Mouse (Mus musculus) midbrain, embryonic 12.5 days (tissue): ENCODE results near the gene Lsr. TPM values are rescaled to one million over a fixed set of nuclear protein-coding genes. Genes with fewer than 3 reads are reported as not detected.

ENCODE experiments used
- ATAC-seq: fragments of 200-750 bp; cut with Nextera tagmentation; 2 replicates; pipeline ENCODE4 v1.8.0; 2017; ENCODE audit warnings: low read depth, moderate TSS enrichment, moderate library complexity; ENCODE audit not compliant: low FRiP score
- H3K27ac ChIP-seq: fragments of 300-500 bp; sonication (generic); replicated peaks from 2 replicates; pipeline ENCODE4 v1.5.1; 2016; ENCODE audit warnings: mild to moderate bottlenecking
- H3K27me3 ChIP-seq: fragments of 300-500 bp; sonication (generic); 2 replicates; pipeline ENCODE4 v1.6.1; 2016; ENCODE audit warnings: mild to moderate bottlenecking
- H3K36me3 ChIP-seq: fragments of 300-500 bp; sonication (generic); 2 replicates; pipeline ENCODE4 v1.6.1; 2016
- H3K4me1 ChIP-seq: fragments of 300-500 bp; sonication (generic); 2 replicates; pipeline ENCODE4 v1.6.1; 2016
- H3K4me2 ChIP-seq: fragments of 300-500 bp; sonication (generic); replicated peaks from 2 replicates; pipeline ENCODE4 v1.6.1; 2016; ENCODE audit warnings: mild to moderate bottlenecking, moderate library complexity
- H3K4me3 ChIP-seq: fragments of 300-500 bp; sonication (generic); 2 replicates; pipeline ENCODE4 v1.5.1; 2016; ENCODE audit warnings: mild to moderate bottlenecking
- H3K9ac ChIP-seq: fragments of 300-500 bp; sonication (generic); replicated peaks from 2 replicates; pipeline ENCODE4 v1.6.1; 2016; ENCODE audit warnings: mild to moderate bottlenecking, moderate library complexity
- H3K9me3 ChIP-seq: fragments of 300-500 bp; sonication (generic); 2 replicates; pipeline ENCODE4 v1.6.1; 2016; ENCODE audit warnings: mild to moderate bottlenecking
- WGBS: fragments of 180-500 bp; shearing (Covaris S2); methylation state at CpG from one replicate; pipeline ENCODE4 v1.1.7; 2016; 5-methylcytosine and 5-hydroxymethylcytosine counted together
- polyA plus RNA-seq: library from polyadenylated mRNA; unstranded; fragments of >200 nt; fragmentation: Nextera tagmentation; extraction: Ambion mirVana; gene quantifications from 2 replicates; pipeline ENCODE4 v1.2.1, GENCODE M21; 2016

Gene Lsr
- polyA plus RNA-seq: 16.1 and 17.5 TPM in 2 replicates

DNA sequence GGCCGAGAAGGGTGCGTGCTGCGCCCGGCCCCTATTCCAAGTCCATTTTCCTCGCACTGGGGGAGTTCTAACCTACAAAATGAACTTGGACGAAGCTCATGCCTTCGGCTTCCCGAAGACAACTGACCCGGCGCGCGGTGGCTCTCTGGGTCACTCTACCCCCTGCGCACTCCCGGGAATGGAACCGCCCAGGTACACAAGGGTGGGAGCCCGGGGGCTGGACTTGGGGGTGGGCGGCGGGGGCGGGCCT lies at the start of gene Lsr:
Lsr (minus strand) TSS at position 214 of the 250 bp plus-strand sequence.
- peak within 1 kb of the TSS; percentile 40 for H3K4me3 ChIP-seq
- H3K27ac ChIP-seq: no peak within 1 kb of the TSS
- ATAC-seq: no peak; the same call in 1 of the 2 replicates
- H3K36me3 ChIP-seq: no peaks in the 10 kb centered on the region
- H3K9ac ChIP-seq: peak within 1 kb of the TSS; percentile 41
- H3K27me3 ChIP-seq: peaks cover 22% of the 10 kb centered on the region
- H3K4me1 ChIP-seq: peaks cover 10% of the 10 kb centered on the region
- WGBS: 1% methylated on average over 19 of the region's 19 CpGs
- peak within 1 kb of the TSS; percentile 59 for H3K4me2 ChIP-seq
- no peaks in the 10 kb centered on the region for H3K9me3 ChIP-seq

DNA sequence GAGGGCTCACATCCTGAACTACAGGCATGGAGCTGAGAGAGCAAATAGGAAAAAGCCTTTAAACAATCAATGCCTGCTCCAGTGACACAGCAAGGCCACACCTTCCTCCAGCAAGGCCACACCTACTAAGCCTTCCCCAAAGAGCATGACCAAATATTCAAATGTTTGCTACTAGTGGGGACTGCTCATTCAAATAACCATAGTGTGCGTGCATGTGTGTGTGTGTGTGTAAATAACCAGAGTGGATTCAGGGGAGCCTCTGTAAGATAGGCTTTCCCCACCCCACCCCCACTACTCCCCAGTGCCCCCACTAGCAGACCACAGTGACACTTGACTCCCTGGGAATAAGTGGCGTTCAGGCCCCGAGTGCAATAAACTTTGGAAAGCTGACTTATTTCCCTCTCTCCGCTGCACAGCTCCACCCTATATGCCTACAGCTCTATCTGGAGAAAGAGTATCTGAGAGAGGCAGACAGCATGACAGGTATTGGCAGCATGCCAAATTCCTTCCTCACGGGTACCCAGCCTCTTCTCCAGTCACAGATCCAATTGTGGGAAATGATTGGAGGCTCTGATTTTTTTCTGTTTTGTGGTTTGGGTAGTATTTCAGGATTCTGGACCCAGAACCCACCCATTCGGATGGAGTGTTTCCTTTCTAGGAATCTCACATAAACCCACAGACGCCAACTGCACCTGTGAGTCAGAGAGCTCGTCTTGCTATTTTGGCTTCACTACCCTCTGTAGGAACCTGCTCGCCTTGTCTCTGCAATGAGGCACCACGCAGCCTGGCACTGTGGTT lies 44.0 kb upstream of the Lsr start:
- no peak for ATAC-seq
- no peaks in the 10 kb centered on the region for H3K9me3 ChIP-seq
- H3K4me2 ChIP-seq: no peak overlapping the region
- no peaks in the 10 kb centered on the region for H3K27me3 ChIP-seq
- no peak overlapping the region for H3K27ac ChIP-seq
- no peaks in the 10 kb centered on the region for H3K36me3 ChIP-seq
- H3K4me3 ChIP-seq: no peak overlapping the region
- WGBS: 66% methylated on average over 10 of the region's 10 CpGs
- H3K9ac ChIP-seq: no peak overlapping the region
- H3K4me1 ChIP-seq: peaks cover 9% of the 10 kb centered on the region; the same call in 1 of the 2 replicates

GRCm38 (mm10) chr7:31012971-31013370 lies 39.7 kb upstream of the Lsr start:
- 86% methylated on average over 5 of the region's 5 CpGs for WGBS
- H3K4me3 ChIP-seq: no peak overlapping the region
- no peak overlapping the region for H3K27ac ChIP-seq
- peaks cover 9% of the 10 kb centered on the region; the same call in 1 of the 2 replicates for H3K4me1 ChIP-seq
- H3K9me3 ChIP-seq: no peaks in the 10 kb centered on the region
- H3K36me3 ChIP-seq: no peaks in the 10 kb centered on the region
- H3K4me2 ChIP-seq: no peak overlapping the region
- no peak for ATAC-seq
- no peaks in the 10 kb centered on the region for H3K27me3 ChIP-seq
- no peak overlapping the region for H3K9ac ChIP-seq

- no peak for ATAC-seq
- Histone ChIP-seq H3K9me3 (no peaks in the 10 kb centered on the region), H3K36me3 (no peaks in the 10 kb centered on the region)
Measured at GRCm38 (mm10) chr7:31008889-31009288, 35.6 kb upstream of the Lsr start.

GRCm38 (mm10) chr7:31008175-31008574 lies 34.9 kb upstream of the Lsr start:
- WGBS: 55% methylated on average over 1 of the region's 1 CpGs
- no peaks in the 10 kb centered on the region for H3K9me3 ChIP-seq

More at GRCm38 (mm10) chr7:31008889-31009288, 35.6 kb upstream of the Lsr start:
- Histone ChIP-seq H3K4me1 (no peaks in the 10 kb centered on the region), H3K9ac (no peak overlapping the region), H3K27me3 (no peaks in the 10 kb centered on the region), H3K4me2 (no peak overlapping the region), H3K27ac (no peak overlapping the region), H3K4me3 (no peak overlapping the region)
- 84% methylated on average over 3 of the region's 3 CpGs for WGBS

DNA sequence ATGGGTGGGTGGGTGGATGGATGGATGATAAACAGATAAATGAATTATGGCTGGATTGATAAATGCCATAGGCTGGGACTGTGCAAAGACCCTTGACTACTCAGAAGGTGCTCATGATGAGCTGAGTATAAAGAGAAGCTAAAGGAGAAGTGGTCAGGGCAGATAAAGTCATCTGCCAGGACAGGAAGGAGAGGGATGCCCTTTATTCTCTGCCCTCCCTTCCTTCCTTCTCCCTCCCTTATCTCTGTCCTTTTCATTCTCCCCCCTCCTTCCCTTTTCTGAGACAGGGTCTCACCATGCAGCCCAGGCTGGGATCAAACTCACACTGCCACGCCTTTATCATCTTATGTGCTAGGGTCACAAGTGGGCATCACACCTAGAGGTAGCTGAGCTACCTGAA lies 34.5 kb upstream of the Lsr start:
- 100% methylated on average over 1 of the region's 1 CpGs for whole genome bisulfite sequencing
- H3K9ac ChIP-seq: no peak overlapping the region
- H3K27ac ChIP-seq: no peak overlapping the region
- no peak for ATAC-seq
- H3K9me3 ChIP-seq: no peaks in the 10 kb centered on the region
- H3K4me3 ChIP-seq: no peak overlapping the region
- no peaks in the 10 kb centered on the region for H3K27me3 ChIP-seq
- H3K4me2 ChIP-seq: no peak overlapping the region
- H3K36me3 ChIP-seq: no peaks in the 10 kb centered on the region
- no peaks in the 10 kb centered on the region for H3K4me1 ChIP-seq

More at GRCm38 (mm10) chr7:31008175-31008574, 34.9 kb upstream of the Lsr start:
- no peak overlapping the region for H3K4me3 ChIP-seq
- no peaks in the 10 kb centered on the region for H3K27me3 ChIP-seq
- H3K4me2 ChIP-seq: no peak overlapping the region
- no peaks in the 10 kb centered on the region for H3K4me1 ChIP-seq
- H3K36me3 ChIP-seq: no peaks in the 10 kb centered on the region
- ATAC-seq: no peak
- H3K9ac ChIP-seq: no peak overlapping the region
- H3K27ac ChIP-seq: no peak overlapping the region

DNA sequence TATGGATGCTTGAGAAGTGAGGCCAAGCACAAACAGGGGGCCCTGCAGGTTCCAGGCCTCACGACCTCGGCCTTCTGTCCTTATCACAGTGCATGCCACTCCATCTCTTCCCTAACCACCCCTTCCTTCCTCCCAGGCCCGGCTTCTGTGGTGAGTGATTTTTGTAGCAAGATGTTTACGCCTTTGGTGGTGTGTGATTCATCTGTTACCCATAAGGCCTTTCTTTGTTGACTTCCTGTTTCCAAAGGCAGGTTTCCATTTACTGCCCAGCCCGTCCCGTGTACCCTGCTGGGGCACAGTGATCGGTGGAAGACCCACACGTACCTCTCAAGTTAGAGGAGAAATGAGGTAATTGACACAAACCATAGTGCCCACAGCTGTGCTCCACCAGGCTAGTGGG lies 29.4 kb upstream of the Lsr start:
- 82% methylated on average over 8 of the region's 8 CpGs for WGBS
- Histone ChIP-seq H3K27ac (no peak overlapping the region), H3K4me1 (no peaks in the 10 kb centered on the region), H3K9ac (no peak overlapping the region), H3K4me3 (no peak overlapping the region), H3K4me2 (no peak overlapping the region), H3K9me3 (no peaks in the 10 kb centered on the region), H3K27me3 (no peaks in the 10 kb centered on the region), H3K36me3 (no peaks in the 10 kb centered on the region)
- ATAC-seq: no peak

- H3K9ac ChIP-seq: no peak overlapping the region
- H3K9me3 ChIP-seq: peaks cover 9% of the 10 kb centered on the region; the same call in 1 of the 2 replicates
- no peak for ATAC-seq
- WGBS: 64% methylated on average over 7 of the region's 7 CpGs
- no peaks in the 10 kb centered on the region for H3K36me3 ChIP-seq
- no peak overlapping the region for H3K4me2 ChIP-seq
- no peak overlapping the region for H3K4me3 ChIP-seq
- no peaks in the 10 kb centered on the region for H3K4me1 ChIP-seq
- H3K27ac ChIP-seq: no peak overlapping the region
- no peaks in the 10 kb centered on the region for H3K27me3 ChIP-seq
Measured at GRCm38 (mm10) chr7:31000505-31001020, 27.3 kb upstream of the Lsr start.

DNA sequence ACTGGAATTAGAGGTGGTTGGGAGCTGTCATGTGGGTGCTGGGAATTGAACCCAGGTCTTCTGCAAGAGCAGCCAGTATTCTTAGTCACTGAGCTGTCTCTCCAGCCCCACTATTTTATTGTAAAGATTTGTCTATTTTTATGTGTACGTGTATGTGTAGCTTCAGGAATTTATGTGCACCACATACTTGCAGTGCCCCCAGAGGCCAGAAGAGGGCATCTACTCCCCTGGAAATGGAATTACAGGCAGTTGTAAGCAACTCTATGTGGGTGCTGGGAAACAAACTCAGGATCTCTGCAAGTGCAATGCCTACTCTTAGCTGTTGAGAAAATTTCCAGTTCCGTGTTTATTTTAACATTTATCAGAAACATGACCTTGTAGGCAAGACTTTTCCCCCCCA lies 23.2 kb upstream of the Lsr start:
- H3K9me3 ChIP-seq: peaks cover 9% of the 10 kb centered on the region; the same call in 1 of the 2 replicates
- H3K36me3 ChIP-seq: no peaks in the 10 kb centered on the region
- no peak for ATAC-seq
- no peak overlapping the region for H3K4me3 ChIP-seq
- no peak overlapping the region for H3K27ac ChIP-seq
- H3K4me1 ChIP-seq: no peaks in the 10 kb centered on the region
- 92% methylated on average over 2 of the region's 2 CpGs for WGBS
- H3K27me3 ChIP-seq: no peaks in the 10 kb centered on the region
- no peak overlapping the region for H3K9ac ChIP-seq
- H3K4me2 ChIP-seq: no peak overlapping the region

GRCm38 (mm10) chr7:30993986-30994385 lies 20.7 kb upstream of the Lsr start:
- Histone ChIP-seq H3K9ac (no peak overlapping the region), H3K36me3 (no peaks in the 10 kb centered on the region), H3K27me3 (no peaks in the 10 kb centered on the region), H3K4me3 (no peak overlapping the region), H3K4me2 (no peak overlapping the region), H3K4me1 (no peaks in the 10 kb centered on the region), H3K27ac (no peak overlapping the region), H3K9me3 (peaks cover 9% of the 10 kb centered on the region; the same call in 1 of the 2 replicates)
- WGBS: 82% methylated on average over 5 of the region's 5 CpGs
- ATAC-seq: no peak

GRCm38 (mm10) chr7:30992148-30992547 lies 18.9 kb upstream of the Lsr start:
- WGBS: 75% methylated on average over 5 of the region's 5 CpGs

DNA sequence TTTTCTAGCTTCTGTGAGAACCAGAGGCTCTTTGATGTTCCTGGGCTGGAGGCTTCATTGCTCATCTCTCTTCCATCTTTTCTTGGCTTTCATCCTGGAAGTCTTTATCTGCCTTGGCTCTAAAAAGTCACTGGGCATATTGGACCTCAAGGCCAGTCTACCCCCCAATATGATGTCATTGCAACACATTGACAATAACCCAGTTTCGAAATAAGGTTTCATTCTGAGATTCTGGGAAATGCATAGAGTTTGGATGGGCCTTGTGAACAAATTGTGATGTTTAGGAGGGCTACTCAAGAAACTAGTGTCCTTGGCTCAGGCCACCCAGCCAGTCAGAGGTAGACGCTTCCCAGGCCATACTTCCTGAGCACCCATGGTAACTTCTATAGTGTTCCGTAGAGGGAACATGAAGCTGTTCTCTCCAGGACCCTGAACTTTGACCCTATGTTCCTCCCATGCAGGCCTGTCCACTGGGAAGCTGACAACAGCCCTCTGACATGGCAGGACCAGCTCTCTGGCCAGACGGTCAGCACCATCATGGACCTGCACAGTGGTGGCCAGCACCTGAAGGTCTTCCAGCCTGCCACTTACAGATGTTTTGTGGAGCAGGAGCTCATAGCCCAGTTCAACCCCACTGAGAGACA lies 15.4 kb upstream of the Lsr start:
- Histone ChIP-seq H3K36me3 (no peaks in the 10 kb centered on the region), H3K27me3 (no peaks in the 10 kb centered on the region), H3K27ac (no peak overlapping the region), H3K4me2 (no peak overlapping the region), H3K4me1 (no peaks in the 10 kb centered on the region), H3K9ac (no peak overlapping the region), H3K4me3 (no peak overlapping the region), H3K9me3 (no peaks in the 10 kb centered on the region)
- ATAC-seq: no peak
- WGBS: 85% methylated on average over 4 of the region's 4 CpGs

More at GRCm38 (mm10) chr7:30992148-30992547, 18.9 kb upstream of the Lsr start:
- Histone ChIP-seq H3K36me3 (no peaks in the 10 kb centered on the region), H3K27ac (no peak overlapping the region), H3K9me3 (peaks cover 9% of the 10 kb centered on the region; the same call in 1 of the 2 replicates), H3K27me3 (no peaks in the 10 kb centered on the region), H3K4me1 (no peaks in the 10 kb centered on the region), H3K4me2 (no peak overlapping the region), H3K9ac (no peak overlapping the region), H3K4me3 (no peak overlapping the region)
- ATAC-seq: no peak
